Mouse (Mus musculus) midbrain, embryonic 16.5 days (tissue): ENCODE data around the gene Psmc2. TPM values are rescaled to one million over a fixed set of nuclear protein-coding genes. Genes with fewer than 3 reads are reported as not detected.

Experiments
- ATAC-seq: fragments of 200-750 bp; cut with Nextera tagmentation; 2 replicates; pipeline ENCODE4 v1.8.0; 2017; ENCODE audit warnings: moderate TSS enrichment
- H3K27ac ChIP-seq: fragments of 300-500 bp; sonication (generic); 2 replicates; pipeline ENCODE4 v1.5.1; 2014; ENCODE audit warnings: mild to moderate bottlenecking, low read length, mixed read lengths
- H3K27me3 ChIP-seq: fragments of 300-500 bp; sonication (generic); 2 replicates; pipeline ENCODE4 v1.6.1; 2014; ENCODE audit warnings: low read depth, low read length, mixed read lengths; ENCODE audit not compliant: control insufficient read depth, insufficient read depth
- H3K36me3 ChIP-seq: fragments of 300-500 bp; sonication (generic); 2 replicates; pipeline ENCODE4 v1.6.1; 2014; ENCODE audit warnings: mild to moderate bottlenecking, low read length, moderate library complexity, mixed read lengths; ENCODE audit not compliant: control insufficient read depth, insufficient read depth
- H3K4me1 ChIP-seq: fragments of 300-500 bp; sonication (generic); 2 replicates; pipeline ENCODE4 v1.6.1; 2014; ENCODE audit warnings: mild to moderate bottlenecking, low read length, mixed read lengths; ENCODE audit not compliant: control insufficient read depth, insufficient read depth
- H3K4me2 ChIP-seq: fragments of 300-500 bp; sonication (generic); 2 replicates; pipeline ENCODE4 v1.6.1; 2014; ENCODE audit warnings: mild to moderate bottlenecking, low read length, mixed read lengths
- H3K4me3 ChIP-seq: fragments of 300-500 bp; sonication (generic); 2 replicates; pipeline ENCODE4 v1.5.1; 2014; ENCODE audit warnings: low read depth, mild to moderate bottlenecking, low read length, moderate library complexity, mixed read lengths
- H3K9ac ChIP-seq: fragments of 300-500 bp; sonication (generic); 2 replicates; pipeline ENCODE4 v1.6.1; 2014; ENCODE audit warnings: low read depth, low read length, mixed read lengths
- H3K9me3 ChIP-seq: fragments of 300-500 bp; sonication (generic); replicated peaks from 2 replicates; pipeline ENCODE4 v1.6.1; 2014; ENCODE audit warnings: mild to moderate bottlenecking, low read length, mixed read lengths; ENCODE audit not compliant: control insufficient read depth, poor library complexity, severe bottlenecking
- WGBS: fragments of 180-500 bp; shearing (Covaris S2); extraction: QIAGEN DNeasy Blood & Tissue Kit; methylation state at CpG from one replicate; pipeline ENCODE4 v1.1.7; 2014; 5-methylcytosine and 5-hydroxymethylcytosine counted together
- polyA plus RNA-seq: library from polyadenylated mRNA; unstranded; fragments of >200 nt; fragmentation: Nextera tagmentation; extraction: Ambion mirVana; gene quantifications from 2 replicates; pipeline ENCODE4 v1.2.1, GENCODE M21; 2015

The Psmc2 gene
- polyA plus RNA-seq, 1 experiment from 2014 or later = 192 TPM

GRCm38 (mm10) chr5:21745966-21746365, 39.1 kb upstream of the Psmc2 start:
- no peak for ATAC-seq
- Histone ChIP-seq H3K27me3 (no peaks in the 10 kb centered on the region), H3K4me3 (no peak overlapping the region), H3K4me1 (no peaks in the 10 kb centered on the region), H3K36me3 (peaks cover 56% of the 10 kb centered on the region), H3K27ac (no peak overlapping the region), H3K9me3 (no peaks in the 10 kb centered on the region), H3K4me2 (no peak overlapping the region), H3K9ac (no peak overlapping the region)
- 90% methylated on average over 7 of the region's 8 CpGs for WGBS

DNA sequence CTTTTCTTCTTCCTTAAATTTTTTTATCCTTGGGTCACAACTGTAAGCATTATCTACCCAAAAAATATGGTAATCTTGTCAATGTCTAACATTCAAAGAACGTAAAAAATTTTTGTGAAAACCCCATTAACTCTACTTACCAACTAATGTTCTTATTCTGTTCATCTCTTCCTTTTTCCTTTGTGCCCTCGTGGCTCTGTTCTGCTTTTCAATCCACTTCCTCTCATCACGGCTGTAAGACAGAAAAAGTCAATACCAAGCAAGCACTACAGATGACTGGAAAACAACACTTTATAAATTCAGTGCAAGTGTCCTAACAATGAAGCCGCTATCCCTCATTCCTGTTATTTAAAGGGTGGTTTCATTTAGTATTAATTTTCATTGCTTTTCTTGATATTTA, 16.6 kb upstream of the Psmc2 start:
- Histone ChIP-seq H3K9ac (no peak overlapping the region), H3K4me1 (no peaks in the 10 kb centered on the region), H3K4me3 (no peak overlapping the region), H3K9me3 (no peaks in the 10 kb centered on the region), H3K27me3 (no peaks in the 10 kb centered on the region), H3K36me3 (peaks cover 40% of the 10 kb centered on the region), H3K4me2 (no peak overlapping the region), H3K27ac (no peak overlapping the region)
- 92% methylated on average over 4 of the region's 4 CpGs for WGBS
- ATAC-seq = no peak

DNA sequence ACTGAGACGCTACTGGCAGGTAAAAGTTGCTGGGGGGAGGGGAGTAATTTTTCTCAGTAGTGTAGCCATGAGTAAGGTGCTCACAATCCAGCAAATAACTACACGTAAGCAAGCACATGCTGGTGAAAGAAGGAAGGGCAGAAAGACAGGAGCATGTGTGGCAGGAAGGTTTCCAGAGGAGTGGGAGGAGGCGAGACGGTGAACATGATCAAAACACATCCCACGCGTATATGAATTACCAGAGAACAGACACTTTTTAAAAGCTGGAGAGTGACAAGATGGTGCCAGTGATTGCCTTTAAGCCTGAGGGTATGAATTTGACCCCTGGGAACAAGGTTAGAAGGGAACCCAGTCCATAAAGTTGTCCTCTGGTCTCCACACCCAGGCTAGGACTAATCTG, 15.2 kb upstream of the Psmc2 start:
- no peaks in the 10 kb centered on the region for H3K9me3 ChIP-seq
- no peak overlapping the region for H3K4me2 ChIP-seq
- H3K27ac ChIP-seq = no peak overlapping the region
- peaks cover 40% of the 10 kb centered on the region for H3K36me3 ChIP-seq
- H3K4me1 ChIP-seq = no peaks in the 10 kb centered on the region
- no peak for ATAC-seq
- WGBS = 97% methylated on average over 6 of the region's 6 CpGs
- no peak overlapping the region for H3K4me3 ChIP-seq
- H3K9ac ChIP-seq = no peak overlapping the region
- no peaks in the 10 kb centered on the region for H3K27me3 ChIP-seq

- Histone ChIP-seq H3K27me3 (no peaks in the 10 kb centered on the region), H3K27ac (no peak overlapping the region), H3K9ac (no peak overlapping the region), H3K4me1 (no peaks in the 10 kb centered on the region), H3K36me3 (peaks cover 29% of the 10 kb centered on the region), H3K4me3 (no peak overlapping the region), H3K9me3 (no peaks in the 10 kb centered on the region), H3K4me2 (no peak overlapping the region)
- WGBS = 94% methylated on average over 6 of the region's 6 CpGs
- no peak for ATAC-seq
These were observed 8.6 kb upstream of the Psmc2 start for GRCm38 (mm10) chr5:21776491-21776890.

GRCm38 (mm10) chr5:21784161-21785052, 676 bp upstream of the Psmc2 start:
- Histone ChIP-seq H3K4me1 (peaks cover 28% of the 10 kb centered on the region), H3K4me3 (peak overlapping the region; percentile 85), H3K9ac (peak overlapping the region; percentile 80), H3K27me3 (no peaks in the 10 kb centered on the region), H3K27ac (peak overlapping the region; percentile 73), H3K36me3 (peaks cover 22% of the 10 kb centered on the region), H3K4me2 (peak overlapping the region; percentile 95), H3K9me3 (no peaks in the 10 kb centered on the region)
- peak; percentile 87 for ATAC-seq
- WGBS = under 1% methylated on average over 46 of the region's 51 CpGs

DNA sequence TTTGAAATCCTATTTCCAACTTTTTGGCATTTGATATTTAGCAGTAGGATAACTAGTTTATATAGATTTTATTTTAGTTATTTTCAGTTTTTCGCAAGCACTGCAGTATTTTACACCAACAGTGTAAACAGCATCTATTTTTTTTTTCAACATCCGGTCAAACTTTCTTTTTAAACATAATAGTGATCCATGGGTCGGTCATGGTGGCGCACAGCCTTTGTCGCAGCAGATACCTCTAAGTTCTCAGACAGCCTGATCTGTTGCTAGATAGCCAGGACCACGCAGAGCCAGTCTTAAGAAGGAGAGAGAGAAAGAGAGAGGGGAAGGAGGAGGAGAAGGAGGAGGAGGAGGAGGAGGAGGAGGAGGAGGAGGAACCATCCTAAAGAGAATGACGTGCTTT, 693 bp downstream of the Psmc2 start:
- no peak for ATAC-seq
- no peaks in the 10 kb centered on the region for H3K27me3 ChIP-seq
- H3K4me2 ChIP-seq = no peak overlapping the region; the same call in 1 of the 2 replicates
- H3K27ac ChIP-seq = no peak overlapping the region
- 74% methylated on average over 7 of the region's 7 CpGs for WGBS
- H3K36me3 ChIP-seq = peaks cover 14% of the 10 kb centered on the region; the same call in 1 of the 2 replicates
- H3K9ac ChIP-seq = no peak overlapping the region
- H3K4me3 ChIP-seq = no peak overlapping the region
- no peaks in the 10 kb centered on the region for H3K9me3 ChIP-seq
- peaks cover 33% of the 10 kb centered on the region for H3K4me1 ChIP-seq

DNA sequence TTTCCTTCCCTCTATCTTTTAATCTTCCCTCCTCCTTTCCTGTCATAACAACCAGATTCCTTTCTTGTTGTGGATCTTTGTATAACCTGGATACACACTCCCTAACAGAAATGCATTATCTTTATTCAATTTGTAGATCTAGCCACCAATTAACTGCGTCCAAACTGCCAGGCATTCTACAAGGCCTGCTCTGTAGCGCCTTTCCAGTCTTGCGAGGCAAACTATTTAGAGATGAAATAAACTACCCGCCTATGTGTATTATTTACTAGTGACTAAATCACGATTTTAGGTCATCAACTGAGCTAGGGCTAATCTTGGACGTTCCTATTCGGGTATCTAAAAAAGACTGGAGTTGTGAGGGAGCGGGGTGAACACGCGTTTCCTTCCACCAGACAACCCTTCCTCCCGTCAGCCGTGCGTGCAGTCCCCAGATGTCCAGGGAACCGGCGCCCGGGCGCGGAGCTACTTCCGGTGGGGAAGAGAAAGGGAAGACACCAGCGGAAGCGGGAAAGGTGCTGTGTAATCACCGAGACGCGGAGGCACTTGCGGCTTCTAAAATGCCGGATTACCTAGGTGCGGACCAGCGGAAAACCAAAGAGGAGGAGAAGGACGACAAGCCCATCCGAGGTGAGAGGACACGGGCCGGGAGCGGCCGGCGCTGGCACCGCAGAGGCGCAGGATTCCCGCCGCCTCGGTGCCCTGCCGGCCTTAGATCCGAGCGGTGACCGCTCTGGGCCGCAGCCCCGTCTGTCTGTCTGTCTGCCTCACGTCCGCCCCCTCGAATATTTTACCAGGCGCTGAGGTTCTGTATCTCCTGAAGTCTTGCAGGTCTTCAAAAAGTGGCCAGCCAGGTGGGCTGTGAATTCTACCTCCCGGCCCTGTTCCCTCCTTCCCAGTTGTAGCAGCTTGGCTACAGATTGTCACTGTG, 1.4 kb downstream of the Psmc2 start:
- H3K4me3 ChIP-seq = peak overlapping the region; percentile 99
- peak overlapping the region; percentile 92 for H3K9ac ChIP-seq
- H3K27ac ChIP-seq = peak overlapping the region; percentile 90
- H3K9me3 ChIP-seq = no peaks in the 10 kb centered on the region
- peak; percentile 87 for ATAC-seq
- peaks cover 33% of the 10 kb centered on the region for H3K4me1 ChIP-seq
- no peaks in the 10 kb centered on the region for H3K27me3 ChIP-seq
- peak overlapping the region; percentile 78 for H3K4me2 ChIP-seq
- WGBS = 2% methylated on average over 51 of the region's 51 CpGs
- 0 out of 2 replicates have a peak, but pooled peaks cover 10% of the 10 kb centered on the region for H3K36me3 ChIP-seq

DNA sequence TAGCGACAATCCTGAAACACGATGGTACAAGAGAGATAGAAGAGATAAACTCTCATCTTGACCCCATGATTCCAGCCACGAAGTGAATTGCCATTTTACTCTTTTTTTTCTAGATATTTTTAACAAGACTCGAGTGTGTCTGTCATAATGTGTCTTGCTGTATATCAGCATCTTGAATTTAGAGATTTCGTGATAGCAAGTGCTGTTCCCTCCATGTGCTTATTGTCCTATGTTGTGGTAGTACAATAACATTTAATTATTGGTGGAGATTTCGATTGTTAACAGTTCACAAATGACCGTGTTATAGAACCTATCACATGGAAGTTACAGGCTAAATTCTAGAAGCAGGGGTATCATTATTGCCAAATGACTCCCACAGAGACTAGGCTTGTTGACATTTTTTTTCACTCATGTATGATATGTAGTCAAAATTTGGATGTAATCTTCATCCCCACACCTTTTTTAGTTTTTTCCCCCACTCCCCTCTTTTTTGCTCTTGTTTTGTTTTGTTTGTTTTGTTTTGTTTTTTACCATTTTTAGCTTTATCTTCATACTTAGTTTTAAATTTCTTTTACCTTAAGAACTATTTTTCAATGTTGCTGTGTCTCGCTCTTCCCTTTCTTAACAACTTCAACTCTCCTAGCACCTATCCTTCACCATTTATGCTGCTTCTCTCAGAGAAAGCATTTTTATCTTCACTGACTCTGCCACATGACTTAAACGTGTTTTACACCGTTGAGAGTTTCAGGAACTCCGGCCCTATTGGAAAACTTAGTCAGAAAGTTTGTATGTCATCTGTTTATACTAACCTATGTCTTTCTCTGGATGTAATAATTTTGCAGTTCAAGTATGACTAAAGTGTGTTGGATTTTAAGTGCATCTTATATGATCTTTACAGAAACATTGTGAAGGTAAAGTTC, 2.4 kb downstream of the Psmc2 start:
- Histone ChIP-seq H3K27ac (peak overlapping the region; percentile 90), H3K4me3 (peak overlapping the region; percentile 99), H3K4me1 (peaks cover 33% of the 10 kb centered on the region), H3K9ac (peak overlapping the region; percentile 92), H3K4me2 (peak overlapping the region; percentile 78), H3K36me3 (0 out of 2 replicates have a peak, but pooled peaks cover 4% of the 10 kb centered on the region), H3K9me3 (no peaks in the 10 kb centered on the region), H3K27me3 (no peaks in the 10 kb centered on the region)
- 38% methylated on average over 11 of the region's 11 CpGs for WGBS
- no peak for ATAC-seq
